Mouse (Mus musculus) lung, postnatal 0 days (tissue): ENCODE results near the gene A930009A15Rik. TPM values are rescaled to one million over a fixed set of nuclear protein-coding genes. Genes with fewer than 3 reads are reported as not detected.

ENCODE experiments used
- ATAC-seq: fragments of 200-750 bp; cut with Nextera tagmentation; 2 replicates; pipeline ENCODE4 v1.8.0; 2017; ENCODE audit warnings: moderate library complexity
- DNase-seq: peaks from one replicate; pipeline ENCODE4 v3.0.0-alpha.2; 2016; ENCODE audit warnings: low spot score
- H3K27ac ChIP-seq: fragments of 300-500 bp; sonication (generic); 2 replicates; pipeline ENCODE4 v1.5.1; 2014; ENCODE audit warnings: antibody characterized with exemption, mild to moderate bottlenecking, low read length, mixed read lengths
- H3K27me3 ChIP-seq: fragments of 300-500 bp; sonication (generic); replicated peaks from 2 replicates; pipeline ENCODE4 v1.6.1; 2014; ENCODE audit warnings: low read length, mixed read lengths; ENCODE audit not compliant: insufficient read depth
- H3K36me3 ChIP-seq: fragments of 300-500 bp; sonication (generic); 2 replicates; pipeline ENCODE4 v1.6.1; 2014; ENCODE audit warnings: low read length, mixed read lengths; ENCODE audit not compliant: insufficient read depth
- H3K4me1 ChIP-seq: fragments of 300-500 bp; sonication (generic); 2 replicates; pipeline ENCODE4 v1.6.1; 2014; ENCODE audit warnings: antibody characterized with exemption, low read depth, low read length, mixed read lengths; ENCODE audit not compliant: insufficient read depth
- H3K4me2 ChIP-seq: fragments of 300-500 bp; sonication (generic); replicated peaks from 2 replicates; pipeline ENCODE4 v1.6.1; 2014; ENCODE audit warnings: low read depth, mild to moderate bottlenecking, low read length, moderate library complexity, mixed read lengths
- H3K4me3 ChIP-seq: fragments of 300-500 bp; sonication (generic); 2 replicates; pipeline ENCODE4 v1.5.1; 2014; ENCODE audit warnings: low read depth, low read length
- H3K9ac ChIP-seq: fragments of 300-500 bp; sonication (generic); replicated peaks from 2 replicates; pipeline ENCODE4 v1.6.1; 2014; ENCODE audit warnings: low read depth, mild to moderate bottlenecking
- H3K9me3 ChIP-seq: fragments of 300-500 bp; sonication (generic); 2 replicates; pipeline ENCODE4 v1.6.1; 2016; ENCODE audit warnings: low read length, mixed read lengths
- CTCF ChIP-seq: IDR thresholded peaks from 2 replicates; pipeline ENCODE4 v1.5.1; 2016; ENCODE audit warnings: antibody characterized with exemption, mild to moderate bottlenecking
- EP300 ChIP-seq: IDR thresholded peaks from 2 replicates; pipeline ENCODE4 v1.6.1; 2016; ENCODE audit warnings: antibody characterized with exemption, mild to moderate bottlenecking, control low read depth
- WGBS: fragments of 180-500 bp; shearing (Covaris S2); extraction: QIAGEN DNeasy Blood & Tissue Kit; methylation state at CpG from one replicate; pipeline ENCODE4 v1.1.7; 2014; 5-methylcytosine and 5-hydroxymethylcytosine counted together
- polyA plus RNA-seq: library from polyadenylated mRNA; unstranded; fragments of >200 nt; fragmentation: Nextera tagmentation; extraction: Ambion mirVana; gene quantifications from 2 replicates; pipeline ENCODE4 v1.2.1, GENCODE M21; 2015

A930009A15Rik gene
- polyA plus RNA-seq, 1 experiment from 2014 or later, result not detected

GRCm38 (mm10) chr10:115561136-115561880 lies 8.5 kb upstream of the A930009A15Rik start:
- no peaks in the 10 kb centered on the region for H3K36me3 ChIP-seq
- no peak overlapping the region for H3K4me3 ChIP-seq
- 45% methylated on average over 12 of the region's 12 CpGs for WGBS
- ATAC-seq (peak; percentile 40), DNase-seq (peak; percentile 39)
- no peaks in the 10 kb centered on the region; the same call in 1 of the 2 replicates for H3K4me1 ChIP-seq
- TF ChIP-seq EP300 (no peak), CTCF (no peak)
- H3K9me3 ChIP-seq, result no peaks in the 10 kb centered on the region
- no peaks in the 10 kb centered on the region for H3K27me3 ChIP-seq
- H3K27ac ChIP-seq, result no peak overlapping the region
- H3K4me2 ChIP-seq, result peak overlapping the region; percentile 30
- no peak overlapping the region for H3K9ac ChIP-seq

DNA sequence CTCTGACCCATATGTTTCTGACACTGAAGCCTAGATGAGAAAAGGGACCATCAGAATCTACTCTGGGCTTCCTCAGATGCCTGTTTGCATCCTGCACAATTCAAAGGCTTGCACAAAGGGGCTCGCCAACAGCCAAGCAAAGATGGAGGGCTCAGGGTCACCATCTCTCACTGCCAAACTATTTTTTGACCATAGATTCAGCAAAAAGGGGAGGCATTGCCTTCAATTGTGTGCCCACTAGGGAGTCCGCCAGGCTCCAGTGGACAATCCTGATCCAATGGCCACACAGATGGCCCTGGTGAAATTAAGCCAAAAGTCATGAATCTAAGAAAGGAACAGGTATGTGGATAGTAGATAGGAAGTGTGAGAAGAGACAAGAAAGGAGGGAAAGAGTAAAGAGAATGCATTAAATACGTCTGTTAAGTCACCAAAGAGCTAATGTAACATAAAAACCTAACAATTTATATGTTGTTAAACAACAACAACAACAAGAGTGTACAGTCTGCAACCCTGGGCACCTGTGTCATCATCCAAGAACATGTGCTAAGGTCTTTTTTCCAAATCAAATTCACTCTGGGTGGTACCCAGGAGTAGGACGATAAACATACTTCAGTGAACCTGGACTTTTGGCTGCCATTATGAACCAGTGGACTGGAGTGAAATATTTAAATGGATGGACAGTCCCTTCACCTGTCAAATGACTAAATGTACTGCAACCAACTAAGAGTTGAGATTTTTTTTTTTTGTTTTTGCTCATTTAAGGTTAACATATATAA lies 6.7 kb upstream of the A930009A15Rik start:
- H3K4me3 ChIP-seq, result no peak overlapping the region
- no peak for ATAC-seq
- WGBS, result 86% methylated on average over 4 of the region's 4 CpGs
- no peaks in the 10 kb centered on the region; the same call in 1 of the 2 replicates for H3K4me1 ChIP-seq
- H3K4me2 ChIP-seq, result no peak overlapping the region
- no peak for DNase-seq
- H3K36me3 ChIP-seq, result no peaks in the 10 kb centered on the region
- no peak for TF ChIP-seq CTCF
- no peak for TF ChIP-seq EP300
- no peaks in the 10 kb centered on the region for H3K9me3 ChIP-seq
- H3K27me3 ChIP-seq, result no peaks in the 10 kb centered on the region
- H3K27ac ChIP-seq, result no peak overlapping the region
- H3K9ac ChIP-seq, result no peak overlapping the region

- Histone ChIP-seq H3K27me3 (no peaks in the 10 kb centered on the region), H3K4me2 (no peak overlapping the region), H3K9ac (no peak overlapping the region), H3K4me3 (no peak overlapping the region), H3K4me1 (no peaks in the 10 kb centered on the region; the same call in 1 of the 2 replicates), H3K27ac (no peak overlapping the region), H3K36me3 (no peaks in the 10 kb centered on the region), H3K9me3 (no peaks in the 10 kb centered on the region)
- WGBS, result 70% methylated on average over 5 of the region's 5 CpGs
- TF ChIP-seq CTCF, result no peak
- TF ChIP-seq EP300, result no peak
- DNase-seq (no peak), ATAC-seq (no peak)
Observed at GRCm38 (mm10) chr10:115563961-115564360, 5.8 kb upstream of the A930009A15Rik start.

GRCm38 (mm10) chr10:115570577-115570976 lies 791 bp downstream of the A930009A15Rik start:
- Histone ChIP-seq H3K4me2 (no peak overlapping the region), H3K27me3 (no peaks in the 10 kb centered on the region), H3K9ac (no peak overlapping the region), H3K9me3 (no peaks in the 10 kb centered on the region), H3K4me3 (no peak overlapping the region), H3K4me1 (no peaks in the 10 kb centered on the region), H3K36me3 (no peaks in the 10 kb centered on the region), H3K27ac (no peak overlapping the region)
- TF ChIP-seq EP300 (no peak), CTCF (no peak)
- no peak for DNase-seq
- 80% methylated on average over 2 of the region's 2 CpGs for WGBS
- ATAC-seq, result no peak

DNA sequence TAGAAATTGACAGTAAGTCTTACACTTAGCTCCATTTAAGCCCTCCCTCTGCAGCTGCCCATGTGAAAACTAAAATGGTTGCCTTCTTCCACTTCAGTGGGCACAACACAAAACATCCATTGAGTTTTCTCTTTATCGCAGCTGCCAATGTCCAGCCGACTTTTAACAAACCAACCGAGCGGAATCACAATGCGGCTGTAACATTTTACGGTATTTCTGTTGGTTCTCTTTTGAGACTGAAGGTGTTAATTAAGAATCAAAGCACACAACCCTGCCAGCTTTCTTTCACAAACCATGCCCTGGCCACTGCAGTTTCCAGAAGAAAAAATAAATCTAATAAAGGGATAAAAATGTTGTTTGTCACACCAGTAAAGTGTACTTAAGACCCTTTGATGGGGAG lies 1.5 kb downstream of the A930009A15Rik start:
- Histone ChIP-seq H3K27ac (no peak overlapping the region), H3K9ac (no peak overlapping the region), H3K36me3 (no peaks in the 10 kb centered on the region), H3K27me3 (no peaks in the 10 kb centered on the region), H3K9me3 (no peaks in the 10 kb centered on the region), H3K4me3 (no peak overlapping the region), H3K4me1 (no peaks in the 10 kb centered on the region), H3K4me2 (no peak overlapping the region)
- 88% methylated on average over 6 of the region's 6 CpGs for WGBS
- no peak for TF ChIP-seq EP300
- TF ChIP-seq CTCF, result no peak
- DNase-seq (no peak), ATAC-seq (no peak)

DNA sequence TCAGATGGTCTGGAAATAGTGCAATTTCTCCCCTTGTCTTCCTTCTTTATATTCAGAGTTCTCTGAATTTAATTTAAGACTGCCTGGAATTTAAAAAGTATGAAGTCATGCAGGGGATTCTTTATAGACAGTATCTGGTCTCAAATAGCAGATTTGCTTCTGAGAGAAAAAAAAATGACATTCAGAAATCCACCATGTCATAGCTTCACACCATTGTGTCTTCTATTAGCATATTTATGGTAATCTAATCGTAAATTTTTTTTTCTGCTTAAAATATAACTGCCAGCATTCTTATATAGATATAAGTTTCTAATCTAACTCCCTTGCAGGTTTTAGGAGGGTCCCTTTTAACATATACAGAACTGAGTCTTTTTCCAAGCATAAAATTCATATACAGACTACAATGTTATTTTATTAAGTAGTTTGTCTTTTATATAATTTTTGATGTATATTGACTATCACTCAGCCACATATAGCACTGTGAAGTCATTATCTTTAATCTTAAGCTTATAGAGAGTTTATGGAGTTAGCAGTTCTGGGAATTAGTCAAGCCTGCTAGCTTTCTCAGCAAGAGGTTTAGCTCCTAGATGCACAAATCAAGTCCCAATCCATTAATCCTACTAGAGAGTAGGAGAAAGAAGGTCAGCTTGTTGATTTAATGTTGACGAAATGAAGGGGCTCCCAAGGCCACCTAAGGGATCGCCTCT lies 2.1 kb downstream of the A930009A15Rik start:
- Histone ChIP-seq H3K9me3 (no peaks in the 10 kb centered on the region), H3K4me1 (no peaks in the 10 kb centered on the region), H3K4me3 (no peak overlapping the region), H3K4me2 (no peak overlapping the region), H3K9ac (no peak overlapping the region), H3K27me3 (no peaks in the 10 kb centered on the region), H3K36me3 (no peaks in the 10 kb centered on the region), H3K27ac (no peak overlapping the region)
- DNase-seq (no peak), ATAC-seq (no peak)
- TF ChIP-seq CTCF, result no peak
- 30% methylated on average over 3 of the region's 3 CpGs for WGBS
